Mouse (Mus musculus) lung, adult 2 months (tissue): Measurements from ENCODE around the gene Clcn1.

ENCODE experiments used
- CTCF ChIP-seq: fragments of 200-500 bp; IDR thresholded peaks from 2 replicates; pipeline ENCODE4 v1.5.1; 2011; ENCODE audit warnings: mild to moderate bottlenecking, low read length, control low read depth; ENCODE audit not compliant: insufficient read depth
- POLR2A ChIP-seq: fragments of 200-500 bp; IDR thresholded peaks from 2 replicates; pipeline ENCODE4 v1.6.1; 2011; ENCODE audit warnings: low read depth, mild to moderate bottlenecking, control low read depth, low read length, borderline replicate concordance; ENCODE audit errors: extremely low read depth

- TF ChIP-seq POLR2A (no peak), CTCF (no peak)
Measured at GRCm38 (mm10) chr6:42362974-42363373, 76.5 kb downstream of the Clcn1 start.
